Mouse (Mus musculus): ENCODE measurements around the gene Slc2a2. TPM values are rescaled to one million over a fixed set of nuclear protein-coding genes. Genes with fewer than 3 reads are reported as not detected.
"Not testable (repeated sequence)": the region's sequence is repeated elsewhere in the genome, so short reads cannot be mapped to it uniquely, and the experiment has no call there.

Gene Slc2a2
- polyA plus RNA-seq, 1 experiment from 2014 or later, result 0.17 TPM

- Histone ChIP-seq H3K4me1 (replicated peaks; ENCODE audit: control insufficient read depth, insufficient read depth, low read length) (no peaks in the 10 kb centered on the region), H3K4me2 (replicated peaks) (no peak overlapping the region), H3K36me3 (replicated peaks; ENCODE audit: control insufficient read depth, insufficient read depth) (no peaks in the 10 kb centered on the region), H3K4me3 (replicated peaks; ENCODE audit: low read length) (no peak overlapping the region), H3K9ac (no peak overlapping the region), H3K27me3 (ENCODE audit: control insufficient read depth, insufficient read depth, low read length) (no peaks in the 10 kb centered on the region), H3K9me3 (ENCODE audit: control insufficient read depth, low read length) (no peaks in the 10 kb centered on the region), H3K27ac (no peak overlapping the region)
- no peak for ATAC-seq (ENCODE audit: low FRiP score)
- no peak for DNase-seq (ENCODE audit: low spot score)
- 87% methylated on average over 3 of the region's 3 CpGs for WGBS
Measured at GRCm38 (mm10) chr3:28748151-28748550, 50.4 kb downstream of the Slc2a2 start.

GRCm38 (mm10) chr3:28748956-28749355, 51.3 kb downstream of the Slc2a2 start:
- no peak overlapping the region for H3K4me2 ChIP-seq (replicated peaks)
- no peaks in the 10 kb centered on the region for H3K36me3 ChIP-seq (replicated peaks; ENCODE audit: control insufficient read depth, insufficient read depth)

GRCm38 (mm10) chr3:28755477-28755876, 57.8 kb downstream of the Slc2a2 start:
- Histone ChIP-seq H3K27me3 (ENCODE audit: control insufficient read depth, insufficient read depth, low read length) (no peaks in the 10 kb centered on the region), H3K27ac (no peak overlapping the region), H3K4me3 (replicated peaks; ENCODE audit: low read length) (no peak overlapping the region), H3K4me2 (replicated peaks) (no peak overlapping the region), H3K9me3 (ENCODE audit: control insufficient read depth, low read length) (no peaks in the 10 kb centered on the region), H3K9ac (no peak overlapping the region), H3K36me3 (replicated peaks; ENCODE audit: control insufficient read depth, insufficient read depth) (no peaks in the 10 kb centered on the region), H3K4me1 (replicated peaks; ENCODE audit: control insufficient read depth, insufficient read depth, low read length) (no peaks in the 10 kb centered on the region)
- 55% methylated on average over 7 of the region's 7 CpGs for WGBS
- ATAC-seq (ENCODE audit: low FRiP score) (peak; percentile 21; the same call in 1 of the 2 replicates), DNase-seq (ENCODE audit: low spot score) (no peak)

More at GRCm38 (mm10) chr3:28748956-28749355, 51.3 kb downstream of the Slc2a2 start:
- no peaks in the 10 kb centered on the region for H3K9me3 ChIP-seq (ENCODE audit: control insufficient read depth, low read length)
- ATAC-seq (ENCODE audit: low FRiP score) (no peak), DNase-seq (ENCODE audit: low spot score) (no peak)
- no peak overlapping the region for H3K27ac ChIP-seq
- no peaks in the 10 kb centered on the region for H3K27me3 ChIP-seq (ENCODE audit: control insufficient read depth, insufficient read depth, low read length)
- H3K9ac ChIP-seq, result no peak overlapping the region
- H3K4me1 ChIP-seq (replicated peaks; ENCODE audit: control insufficient read depth, insufficient read depth, low read length), result no peaks in the 10 kb centered on the region
- H3K4me3 ChIP-seq (replicated peaks; ENCODE audit: low read length), result no peak overlapping the region

GRCm38 (mm10) chr3:28761225-28761789, 63.6 kb downstream of the Slc2a2 start:
- Histone ChIP-seq H3K27ac (no peak overlapping the region), H3K4me2 (replicated peaks) (no peak overlapping the region), H3K4me3 (replicated peaks; ENCODE audit: low read length) (no peak overlapping the region), H3K9me3 (ENCODE audit: control insufficient read depth, low read length) (no peaks in the 10 kb centered on the region), H3K36me3 (replicated peaks; ENCODE audit: control insufficient read depth, insufficient read depth) (no peaks in the 10 kb centered on the region), H3K27me3 (ENCODE audit: control insufficient read depth, insufficient read depth, low read length) (no peaks in the 10 kb centered on the region), H3K9ac (no peak overlapping the region), H3K4me1 (replicated peaks; ENCODE audit: control insufficient read depth, insufficient read depth, low read length) (no peaks in the 10 kb centered on the region)
- no peak for DNase-seq (ENCODE audit: low spot score)
- 72% methylated on average over 8 of the region's 8 CpGs for WGBS
- no peak for ATAC-seq (ENCODE audit: low FRiP score)

- no peak for ATAC-seq (ENCODE audit: low FRiP score)
- no peak overlapping the region for H3K4me2 ChIP-seq (replicated peaks)
- no peak overlapping the region for H3K9ac ChIP-seq
- H3K27ac ChIP-seq, result no peak overlapping the region
- H3K27me3 ChIP-seq (ENCODE audit: control insufficient read depth, insufficient read depth, low read length), result no peaks in the 10 kb centered on the region
- no peak overlapping the region for H3K4me3 ChIP-seq (replicated peaks; ENCODE audit: low read length)
- H3K4me1 ChIP-seq (replicated peaks; ENCODE audit: control insufficient read depth, insufficient read depth, low read length), result no peaks in the 10 kb centered on the region
- WGBS, result 94% methylated on average over 4 of the region's 4 CpGs
- H3K9me3 ChIP-seq (ENCODE audit: control insufficient read depth, low read length), result no peaks in the 10 kb centered on the region
- no peaks in the 10 kb centered on the region for H3K36me3 ChIP-seq (replicated peaks; ENCODE audit: control insufficient read depth, insufficient read depth)
- no peak for DNase-seq (ENCODE audit: low spot score)
Measured at GRCm38 (mm10) chr3:28766935-28767334, 69.2 kb downstream of the Slc2a2 start.

- WGBS, result 85% methylated on average over 3 of the region's 3 CpGs
- ATAC-seq (ENCODE audit: low FRiP score) (no peak), DNase-seq (ENCODE audit: low spot score) (no peak)
- Histone ChIP-seq H3K4me1 (replicated peaks; ENCODE audit: control insufficient read depth, insufficient read depth, low read length) (no peaks in the 10 kb centered on the region), H3K9me3 (ENCODE audit: control insufficient read depth, low read length) (no peaks in the 10 kb centered on the region), H3K27me3 (ENCODE audit: control insufficient read depth, insufficient read depth, low read length) (no peaks in the 10 kb centered on the region), H3K4me2 (replicated peaks) (no peak overlapping the region), H3K36me3 (replicated peaks; ENCODE audit: control insufficient read depth, insufficient read depth) (no peaks in the 10 kb centered on the region), H3K27ac (no peak overlapping the region), H3K4me3 (replicated peaks; ENCODE audit: low read length) (no peak overlapping the region), H3K9ac (no peak overlapping the region)
Measured at GRCm38 (mm10) chr3:28768222-28768621, 70.5 kb downstream of the Slc2a2 start.

- H3K9ac ChIP-seq; H3K4me3 ChIP-seq (replicated peaks; ENCODE audit: low read length); DNase-seq (ENCODE audit: low spot score); H3K36me3 ChIP-seq (replicated peaks; ENCODE audit: control insufficient read depth, insufficient read depth); H3K4me1 ChIP-seq (replicated peaks; ENCODE audit: control insufficient read depth, insufficient read depth, low read length); H3K9me3 ChIP-seq (ENCODE audit: control insufficient read depth, low read length); ATAC-seq (ENCODE audit: low FRiP score); H3K27ac ChIP-seq; H3K4me2 ChIP-seq (replicated peaks); H3K27me3 ChIP-seq (ENCODE audit: control insufficient read depth, insufficient read depth, low read length): not testable (repeated sequence)
- whole genome bisulfite sequencing, result 62% methylated on average over 4 of the region's 4 CpGs
Measured at GRCm38 (mm10) chr3:28772919-28773318, 75.2 kb downstream of the Slc2a2 start.

- Histone ChIP-seq H3K27me3 (ENCODE audit: control insufficient read depth, insufficient read depth, low read length) (no peaks in the 10 kb centered on the region), H3K9ac (no peak overlapping the region), H3K36me3 (replicated peaks; ENCODE audit: control insufficient read depth, insufficient read depth) (no peaks in the 10 kb centered on the region), H3K4me2 (replicated peaks) (no peak overlapping the region), H3K4me1 (replicated peaks; ENCODE audit: control insufficient read depth, insufficient read depth, low read length) (no peaks in the 10 kb centered on the region), H3K4me3 (replicated peaks; ENCODE audit: low read length) (no peak overlapping the region), H3K9me3 (ENCODE audit: control insufficient read depth, low read length) (no peaks in the 10 kb centered on the region), H3K27ac (no peak overlapping the region)
- WGBS, result 87% methylated on average over 7 of the region's 7 CpGs
- ATAC-seq (ENCODE audit: low FRiP score) (no peak), DNase-seq (ENCODE audit: low spot score) (no peak)
Measured at GRCm38 (mm10) chr3:28775361-28775760, 77.7 kb downstream of the Slc2a2 start.

GRCm38 (mm10) chr3:28775958-28776357, 78.3 kb downstream of the Slc2a2 start:
- Histone ChIP-seq H3K27ac (no peak overlapping the region), H3K9me3 (ENCODE audit: control insufficient read depth, low read length) (no peaks in the 10 kb centered on the region), H3K27me3 (ENCODE audit: control insufficient read depth, insufficient read depth, low read length) (no peaks in the 10 kb centered on the region), H3K9ac (no peak overlapping the region), H3K36me3 (replicated peaks; ENCODE audit: control insufficient read depth, insufficient read depth) (no peaks in the 10 kb centered on the region), H3K4me3 (replicated peaks; ENCODE audit: low read length) (no peak overlapping the region), H3K4me2 (replicated peaks) (no peak overlapping the region), H3K4me1 (replicated peaks; ENCODE audit: control insufficient read depth, insufficient read depth, low read length) (no peaks in the 10 kb centered on the region)
- DNase-seq (ENCODE audit: low spot score), result no peak
- WGBS, result 85% methylated on average over 1 of the region's 1 CpGs
- ATAC-seq (ENCODE audit: low FRiP score), result no peak

GRCm38 (mm10) chr3:28776491-28776890, 78.8 kb downstream of the Slc2a2 start:
- H3K27ac ChIP-seq, result no peak overlapping the region
- no peak for ATAC-seq (ENCODE audit: low FRiP score)
- 73% methylated on average over 1 of the region's 1 CpGs for WGBS
- H3K4me3 ChIP-seq (replicated peaks; ENCODE audit: low read length), result no peak overlapping the region
- no peak for DNase-seq (ENCODE audit: low spot score)
- no peaks in the 10 kb centered on the region for H3K27me3 ChIP-seq (ENCODE audit: control insufficient read depth, insufficient read depth, low read length)
- no peaks in the 10 kb centered on the region for H3K4me1 ChIP-seq (replicated peaks; ENCODE audit: control insufficient read depth, insufficient read depth, low read length)
- no peaks in the 10 kb centered on the region for H3K36me3 ChIP-seq (replicated peaks; ENCODE audit: control insufficient read depth, insufficient read depth)
- no peak overlapping the region for H3K4me2 ChIP-seq (replicated peaks)
- H3K9ac ChIP-seq, result no peak overlapping the region
- no peaks in the 10 kb centered on the region for H3K9me3 ChIP-seq (ENCODE audit: control insufficient read depth, low read length)
